Mouse (Mus musculus) liver, postnatal 0 days (tissue): ENCODE data around the gene Hunk. TPM values are rescaled to one million over a fixed set of nuclear protein-coding genes. Genes with fewer than 3 reads are reported as not detected.

Source experiments
- ATAC-seq: fragments of 200-750 bp; cut with Nextera tagmentation; 2 replicates; pipeline ENCODE4 v1.8.0; 2017; ENCODE audit warnings: mild to moderate bottlenecking, moderate library complexity
- DNase-seq: peaks from one replicate; pipeline ENCODE4 v3.0.0-alpha.2; 2016
- H3K27ac ChIP-seq: fragments of 300-500 bp; sonication (generic); 2 replicates; pipeline ENCODE4 v1.5.1; 2014; ENCODE audit warnings: antibody characterized with exemption, moderate library complexity, mild to moderate bottlenecking, low read depth
- H3K27me3 ChIP-seq: fragments of 300-500 bp; sonication (generic); 2 replicates; pipeline ENCODE4 v1.6.1; 2014; ENCODE audit warnings: low read length, control low read depth, mixed read lengths; ENCODE audit not compliant: insufficient read depth
- H3K36me3 ChIP-seq: fragments of 300-500 bp; sonication (generic); replicated peaks from 2 replicates; pipeline ENCODE4 v1.6.1; 2014; ENCODE audit warnings: mild to moderate bottlenecking, control low read depth, low read length, moderate library complexity, mixed read lengths; ENCODE audit not compliant: insufficient read depth
- H3K4me1 ChIP-seq: fragments of 300-500 bp; sonication (generic); 2 replicates; pipeline ENCODE4 v1.6.1; 2014; ENCODE audit warnings: antibody characterized with exemption, mild to moderate bottlenecking, control low read depth; ENCODE audit not compliant: insufficient read depth
- H3K4me2 ChIP-seq: fragments of 300-500 bp; sonication (generic); 2 replicates; pipeline ENCODE4 v1.6.1; 2014; ENCODE audit warnings: low read depth, mild to moderate bottlenecking, low read length, moderate library complexity, mixed read lengths
- H3K4me3 ChIP-seq: fragments of 300-500 bp; sonication (generic); 2 replicates; pipeline ENCODE4 v1.5.1; 2014; ENCODE audit warnings: low read depth, low read length
- H3K9ac ChIP-seq: fragments of 300-500 bp; sonication (generic); replicated peaks from 2 replicates; pipeline ENCODE4 v1.6.1; 2014; ENCODE audit warnings: mild to moderate bottlenecking, moderate library complexity
- H3K9me3 ChIP-seq: fragments of 300-500 bp; sonication (generic); 2 replicates; pipeline ENCODE4 v1.6.1; 2016; ENCODE audit warnings: mild to moderate bottlenecking, control low read depth, low read length, mixed read lengths
- CTCF ChIP-seq: sonication (generic); IDR thresholded peaks from 2 replicates; pipeline ENCODE4 v1.5.1; 2016; ENCODE audit warnings: antibody characterized with exemption, low read depth
- EP300 ChIP-seq: IDR thresholded peaks from 2 replicates; pipeline ENCODE4 v1.6.1; 2016; ENCODE audit warnings: antibody characterized with exemption, low read depth, mild to moderate bottlenecking
- WGBS: fragments of 180-500 bp; shearing (Covaris S2); extraction: QIAGEN DNeasy Blood & Tissue Kit; methylation state at CpG from one replicate; pipeline ENCODE4 v1.1.7; 2014; ENCODE audit not compliant: insufficient replicate concordance; 5-methylcytosine and 5-hydroxymethylcytosine counted together
- polyA plus RNA-seq: library from polyadenylated mRNA; unstranded; fragments of >200 nt; fragmentation: Nextera tagmentation; extraction: Ambion mirVana; gene quantifications from 2 replicates; pipeline ENCODE4 v1.2.1, GENCODE M21; 2015

Gene Hunk
- polyA plus RNA-seq, 1 experiment from 2014 or later, result 1.1 TPM

DNA sequence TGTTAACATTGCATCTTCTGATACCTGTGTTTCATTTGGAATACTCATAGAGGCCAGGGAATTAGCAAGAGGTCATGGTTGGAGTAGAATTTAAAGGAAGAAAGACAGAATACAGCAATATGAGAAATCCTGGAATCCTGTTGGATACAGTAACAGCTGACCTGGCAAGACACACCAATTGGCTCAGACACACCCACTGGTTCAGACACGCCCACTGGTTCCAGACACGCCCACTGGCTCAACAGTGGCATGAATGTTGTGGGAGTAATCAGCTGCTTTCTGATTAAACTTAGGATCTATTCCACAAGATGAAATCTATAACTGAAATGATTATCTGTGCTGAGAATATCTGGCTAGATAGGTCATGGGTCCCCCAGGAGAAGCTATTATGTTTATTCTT, 155.4 kb downstream of the Hunk start:
- H3K4me2 ChIP-seq, result no peak overlapping the region
- no peak for ATAC-seq
- TF ChIP-seq CTCF (no peak), EP300 (no peak)
- DNase-seq, result no peak
- WGBS, result 67% methylated on average over 2 of the region's 2 CpGs
- no peak overlapping the region for H3K9ac ChIP-seq
- no peaks in the 10 kb centered on the region for H3K27me3 ChIP-seq
- no peak overlapping the region for H3K27ac ChIP-seq
- no peaks in the 10 kb centered on the region for H3K9me3 ChIP-seq
- H3K4me1 ChIP-seq, result no peaks in the 10 kb centered on the region
- H3K4me3 ChIP-seq, result no peak overlapping the region
- no peaks in the 10 kb centered on the region for H3K36me3 ChIP-seq

DNA sequence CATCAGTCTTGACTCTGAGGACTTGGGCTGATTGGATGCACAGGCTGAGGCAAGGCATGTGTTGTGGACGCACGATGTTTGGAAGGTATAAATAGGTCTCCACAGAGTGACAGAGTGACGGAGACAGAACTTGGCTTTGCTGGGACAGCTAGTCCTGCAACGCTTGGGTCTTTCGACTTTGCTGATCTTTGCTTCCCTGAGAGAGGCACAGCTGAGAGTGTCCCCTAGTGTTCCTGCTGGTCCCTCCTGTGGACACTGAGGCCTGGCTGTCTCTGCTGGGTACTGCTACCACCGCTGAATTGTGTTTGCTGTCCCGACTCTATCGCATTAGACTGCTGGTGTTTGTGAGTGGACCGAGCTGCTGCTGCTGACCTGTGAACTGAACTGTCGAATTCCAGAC, 156.6 kb downstream of the Hunk start:
- no peaks in the 10 kb centered on the region for H3K4me1 ChIP-seq
- no peak for DNase-seq
- no peak for TF ChIP-seq CTCF
- no peak for TF ChIP-seq EP300
- H3K27ac ChIP-seq, result no peak overlapping the region
- no peak overlapping the region for H3K4me3 ChIP-seq
- no peaks in the 10 kb centered on the region for H3K36me3 ChIP-seq
- no peak overlapping the region for H3K9ac ChIP-seq
- H3K9me3 ChIP-seq, result no peaks in the 10 kb centered on the region
- no peaks in the 10 kb centered on the region for H3K27me3 ChIP-seq
- WGBS, result 62% methylated on average over 10 of the region's 10 CpGs
- H3K4me2 ChIP-seq, result no peak overlapping the region
- no peak for ATAC-seq

- Histone ChIP-seq H3K4me3 (no peak overlapping the region), H3K9ac (no peak overlapping the region), H3K9me3 (no peaks in the 10 kb centered on the region), H3K27me3 (no peaks in the 10 kb centered on the region), H3K4me2 (no peak overlapping the region), H3K4me1 (no peaks in the 10 kb centered on the region), H3K36me3 (no peaks in the 10 kb centered on the region), H3K27ac (no peak overlapping the region)
- DNase-seq, result no peak
- 34% methylated on average over 9 of the region's 9 CpGs for WGBS
- ATAC-seq, result no peak
- no peak for TF ChIP-seq CTCF
Observed at GRCm38 (mm10) chr16:90544175-90544574, 158.4 kb downstream of the Hunk start.

GRCm38 (mm10) chr16:90545509-90545908, 159.7 kb downstream of the Hunk start:
- ATAC-seq (no peak), DNase-seq (no peak)
- Histone ChIP-seq H3K4me2 (no peak overlapping the region), H3K9me3 (no peaks in the 10 kb centered on the region), H3K4me1 (no peaks in the 10 kb centered on the region), H3K36me3 (no peaks in the 10 kb centered on the region), H3K27ac (no peak overlapping the region), H3K4me3 (no peak overlapping the region), H3K27me3 (no peaks in the 10 kb centered on the region), H3K9ac (no peak overlapping the region)
- 68% methylated on average over 3 of the region's 3 CpGs for WGBS
- TF ChIP-seq CTCF (no peak), EP300 (no peak)

GRCm38 (mm10) chr16:90546591-90546990, 160.8 kb downstream of the Hunk start:
- 75% methylated on average over 3 of the region's 3 CpGs for WGBS
- no peak for ATAC-seq

GRCm38 (mm10) chr16:90547996-90548395, 162.2 kb downstream of the Hunk start:
- Histone ChIP-seq H3K27me3 (no peaks in the 10 kb centered on the region), H3K4me2 (no peak overlapping the region), H3K9ac (no peak overlapping the region), H3K27ac (no peak overlapping the region), H3K36me3 (no peaks in the 10 kb centered on the region), H3K4me3 (no peak overlapping the region), H3K9me3 (no peaks in the 10 kb centered on the region), H3K4me1 (no peaks in the 10 kb centered on the region)
- DNase-seq (no peak), ATAC-seq (no peak)
- TF ChIP-seq EP300 (no peak), CTCF (no peak)
- 81% methylated on average over 9 of the region's 9 CpGs for WGBS

More at GRCm38 (mm10) chr16:90546591-90546990, 160.8 kb downstream of the Hunk start:
- Histone ChIP-seq H3K27ac (no peak overlapping the region), H3K9me3 (no peaks in the 10 kb centered on the region), H3K36me3 (no peaks in the 10 kb centered on the region), H3K27me3 (no peaks in the 10 kb centered on the region), H3K4me1 (no peaks in the 10 kb centered on the region), H3K9ac (no peak overlapping the region), H3K4me3 (no peak overlapping the region), H3K4me2 (no peak overlapping the region)
- no peak for DNase-seq
- TF ChIP-seq CTCF (no peak), EP300 (no peak)

Other genes with a start within 250 kb of the Hunk start
- gene Tiam1, start 242.2 kb upstream of the Hunk start, polyA plus RNA-seq, result 3.2 TPM in 2 replicates
- 1,398 and 1,474 TPM in 2 replicates for gene Sod1, start 165.3 kb upstream of the Hunk start, polyA plus RNA-seq
- gene Scaf4, start 101.5 kb upstream of the Hunk start, polyA plus RNA-seq, result 6.2 TPM in 2 replicates